Mouse (Mus musculus): ENCODE measurements at regions not wholly inside any gene's neighbourhood (a gene's known extent, or its start where the extent isn't known, plus 50 kb on each side); places are given as distances from the start of the nearest gene placed in this dataset.
A peak's percentile ranks its signal among the peaks of the same experiment; 100 is the strongest.

DNA sequence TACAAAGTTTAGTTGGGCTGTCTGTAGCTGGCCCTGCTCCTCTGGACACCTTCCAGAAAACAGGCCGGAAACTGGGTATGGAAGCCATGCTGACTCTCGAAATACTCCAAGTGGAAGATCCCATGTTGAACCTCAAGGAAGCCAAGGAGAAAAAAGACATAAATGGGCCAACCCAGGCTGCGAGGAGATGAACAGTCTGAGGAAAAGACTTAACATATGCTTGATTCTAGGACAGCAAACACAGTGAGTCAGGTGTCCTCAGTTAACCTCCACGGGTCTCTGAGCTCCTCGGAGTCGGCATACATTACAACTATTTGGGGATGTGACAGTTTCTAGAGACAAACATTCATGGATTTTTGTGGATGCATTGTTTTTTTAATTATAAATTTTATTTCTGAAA lies 60.0 kb upstream of the Msi2 start:
- no peak for DNase-seq (ENCODE audit: low read depth)

- no peak for DNase-seq (ENCODE audit: low read depth)
These were observed 56.2 kb upstream of the Msi2 start for GRCm38 (mm10) chr11:88774401-88774931.

GRCm38 (mm10) chr11:88773961-88774360 lies 55.6 kb upstream of the Msi2 start:
- DNase-seq (ENCODE audit: low read depth): peak; percentile 21

GRCm38 (mm10) chr11:88770405-88770804 lies 52.1 kb upstream of the Msi2 start:
- no peak for DNase-seq (ENCODE audit: low read depth)
